Mouse (Mus musculus): ENCODE measurements around the gene Fam136a.
A peak's percentile ranks its signal among the peaks of the same experiment; 100 is the strongest.

Gene Fam136a

DNA sequence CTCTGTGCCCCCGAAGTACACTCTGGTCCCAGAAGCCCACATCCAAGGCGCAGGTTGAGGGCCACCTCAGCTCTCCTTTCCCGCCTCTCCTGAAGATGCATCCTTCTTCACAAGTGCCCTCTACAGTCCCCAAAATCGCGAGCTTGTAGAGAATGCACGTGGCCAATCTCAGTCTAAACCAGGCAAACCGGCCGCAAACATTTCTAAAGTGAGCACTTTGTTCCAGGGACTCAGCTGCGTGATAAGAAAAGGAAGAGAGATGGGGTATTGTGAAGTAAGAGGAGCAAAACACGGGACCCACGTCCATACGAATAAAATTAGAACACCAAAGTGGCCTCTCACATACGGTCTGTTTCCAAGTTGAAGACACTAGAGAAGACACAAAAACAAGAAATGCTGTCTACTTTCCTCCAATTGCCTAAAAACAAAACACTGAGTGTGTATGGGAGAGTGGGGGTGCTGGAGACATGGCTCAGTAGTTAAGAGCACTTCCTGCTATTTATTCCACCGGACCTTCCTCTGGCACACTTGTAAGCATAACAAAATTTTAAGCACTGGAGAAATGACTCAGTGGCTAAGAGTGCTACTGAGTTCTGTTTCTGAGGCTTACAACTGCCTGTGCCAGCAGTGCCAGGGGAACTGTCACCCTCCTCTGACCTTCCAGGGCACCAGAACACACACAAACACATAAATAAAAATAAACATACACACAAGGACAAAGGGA lies 32.0 kb downstream of the Fam136a start:
- DNase-seq (ENCODE audit: low spot score in 2 of 2) = no peak

DNA sequence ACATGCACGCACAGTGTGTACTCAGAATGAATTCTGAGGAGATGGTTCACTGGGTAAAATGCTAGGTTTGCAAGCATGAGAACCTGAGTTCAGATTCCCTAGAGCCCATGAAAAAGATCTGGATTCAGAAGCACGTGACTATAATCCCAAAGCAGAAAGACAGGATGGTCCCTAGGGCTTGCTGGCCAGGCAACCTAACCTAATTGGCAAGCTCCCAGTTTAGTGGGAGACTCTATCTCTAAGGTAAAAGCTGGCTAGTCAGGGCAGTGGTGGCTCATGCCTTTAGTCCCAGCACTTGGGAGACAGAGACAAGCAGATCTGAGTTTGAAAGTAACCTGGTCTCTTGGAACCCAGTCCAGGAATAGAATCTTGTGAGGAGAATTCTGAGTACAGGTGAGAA lies 33.5 kb downstream of the Fam136a start:
- no peak for DNase-seq (ENCODE audit: low spot score in 2 of 2)

DNA sequence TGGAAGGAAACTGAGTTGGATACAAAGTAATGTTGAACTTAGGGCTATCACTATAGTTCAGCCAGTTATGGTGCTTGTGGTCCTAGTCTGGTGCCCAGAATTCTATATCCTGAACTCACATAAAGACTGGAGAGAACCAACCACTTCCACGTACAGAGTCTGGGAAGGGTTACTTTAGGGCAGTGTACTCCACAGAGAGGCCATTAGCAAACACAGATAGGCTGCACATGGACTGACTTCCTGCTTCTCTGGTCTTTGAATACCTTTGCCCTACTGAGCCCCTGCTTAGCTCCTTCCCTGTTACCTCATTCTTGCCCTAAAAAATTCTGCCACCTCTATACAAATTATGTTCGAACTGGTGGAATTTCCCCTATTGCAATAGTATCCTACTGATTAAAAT lies 34.5 kb downstream of the Fam136a start:
- DNase-seq (ENCODE audit: low spot score in 2 of 2) = no peak

DNA sequence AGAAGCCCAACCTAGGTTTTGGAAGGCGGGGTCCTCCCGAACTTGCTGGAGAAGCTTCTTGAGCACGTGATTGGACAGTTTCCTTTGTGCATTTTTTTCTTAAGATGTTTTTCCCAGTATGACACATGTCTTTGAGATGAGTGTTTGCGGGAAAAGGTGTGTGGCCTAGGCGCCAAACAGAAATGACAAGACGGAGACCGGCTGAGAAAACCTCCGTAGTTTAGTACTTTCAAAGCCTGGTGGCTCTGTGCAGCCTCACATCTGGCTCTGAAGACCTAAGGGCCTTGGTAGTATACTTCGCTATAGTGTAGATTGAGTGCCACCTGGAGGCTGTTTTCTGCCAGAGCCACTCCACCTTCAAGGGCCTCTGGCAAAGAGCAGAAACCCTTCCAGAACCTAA lies 35.5 kb downstream of the Fam136a start:
- peak; percentile 76 to 83 for DNase-seq (ENCODE audit: low spot score in 2 of 2)

DNA sequence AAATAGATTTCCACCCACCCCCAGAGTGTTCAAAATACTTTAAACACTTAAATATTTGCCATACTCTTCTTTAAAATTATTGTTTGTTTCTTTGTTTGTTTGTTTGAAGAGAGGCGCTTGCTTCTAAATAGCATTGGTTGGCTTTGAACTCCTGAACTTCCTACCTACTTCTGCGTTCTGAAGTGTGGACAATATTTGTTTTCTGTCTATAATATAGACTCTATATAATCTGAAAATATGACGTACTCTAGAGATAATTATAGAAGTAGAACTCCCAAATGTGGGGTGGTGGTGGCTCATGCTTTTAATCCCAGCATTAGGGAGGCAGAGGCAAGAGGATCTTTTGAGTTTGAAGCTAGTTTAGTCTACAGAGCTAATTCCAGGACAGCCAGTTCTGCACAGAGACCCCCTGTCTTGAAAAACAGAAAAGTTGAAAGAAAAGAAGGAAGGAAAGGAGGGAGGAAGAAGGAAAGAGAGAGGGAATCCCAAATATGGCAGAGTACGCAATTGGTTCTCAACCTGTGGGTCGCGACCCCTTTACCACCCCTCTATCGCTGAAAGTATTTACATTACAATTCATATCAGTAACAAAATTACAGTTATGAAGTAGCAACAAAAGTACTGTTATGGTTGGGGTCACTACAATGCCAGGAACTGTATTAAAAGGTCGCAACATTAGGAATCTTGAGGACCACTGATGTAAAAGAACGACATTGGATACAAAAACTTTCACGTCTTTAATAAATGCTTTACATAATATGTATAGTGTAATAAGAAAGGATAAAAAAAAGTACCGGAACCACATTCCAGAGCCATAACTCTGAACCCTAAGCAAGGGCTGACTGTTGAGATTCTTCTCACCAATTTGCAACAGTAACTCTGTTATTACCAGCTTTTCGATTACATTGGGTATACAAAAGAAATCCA lies 37.5 kb downstream of the Fam136a start:
- DNase-seq (ENCODE audit: low spot score in 2 of 2) = no peak

DNA sequence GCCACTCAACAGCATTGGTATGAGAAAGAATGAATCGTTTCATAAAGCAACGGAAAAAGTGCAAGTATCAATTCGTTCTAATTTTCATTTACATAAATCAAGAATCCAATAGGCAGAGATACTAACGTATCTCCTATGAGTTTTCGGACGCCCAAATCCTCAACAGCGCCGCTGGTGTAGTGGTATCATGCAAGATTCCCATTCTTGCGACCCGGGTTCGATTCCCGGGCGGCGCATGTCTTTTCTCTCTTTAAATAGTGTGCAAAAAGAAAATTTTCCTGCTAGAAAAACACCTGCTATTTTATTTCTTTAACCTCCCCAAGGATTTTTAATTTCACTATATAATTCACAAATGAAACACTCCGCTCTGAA lies 38.3 kb downstream of the Fam136a start:
- DNase-seq (ENCODE audit: low spot score in 2 of 2) = peak; percentile 87 to 92

DNA sequence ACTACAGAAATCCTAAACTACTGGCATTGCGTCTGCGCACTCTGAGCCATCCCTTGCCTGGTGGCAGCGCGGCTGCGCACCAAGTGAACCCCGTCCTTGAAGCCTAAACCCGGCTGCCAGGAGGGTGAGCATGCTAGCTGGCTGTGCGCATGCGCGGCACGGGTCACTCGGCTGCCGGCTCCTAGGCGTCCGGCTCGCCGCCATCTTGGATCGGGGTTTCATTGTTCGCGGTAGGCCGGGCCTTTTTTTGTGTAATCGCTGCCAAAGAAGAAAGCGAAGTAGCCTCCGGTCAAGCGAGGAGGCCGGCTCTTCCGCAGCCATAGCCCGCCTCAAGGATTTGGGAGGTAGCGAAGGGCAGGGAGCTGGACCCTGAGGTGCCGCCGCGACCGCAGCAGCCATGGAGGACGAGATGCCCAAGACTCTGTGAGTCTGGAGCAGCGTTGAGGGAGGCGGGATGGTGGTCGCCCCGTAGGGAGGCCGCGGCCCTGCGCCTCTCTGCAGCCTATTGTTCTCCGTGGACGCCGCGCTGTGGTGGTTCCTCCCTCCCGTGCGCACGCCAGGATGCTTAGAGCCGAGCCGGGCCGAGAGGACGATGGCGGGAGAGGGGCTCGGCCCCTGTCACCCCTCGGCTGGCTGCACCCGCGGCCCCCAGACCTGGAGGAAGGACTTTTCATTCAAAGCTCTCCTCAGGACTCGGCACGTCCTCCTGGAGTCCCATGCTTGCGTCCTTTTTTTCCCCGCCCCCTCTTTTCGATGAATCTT lies 38.8 kb downstream of the Fam136a start, which contains the start of gene Tia1:
Gene Tia1, plus strand, starts transcription at position 120 of the 762 bp plus-strand sequence.
- DNase-seq (ENCODE audit: low spot score in 2 of 2) = peak; percentile 96 to 99

DNA sequence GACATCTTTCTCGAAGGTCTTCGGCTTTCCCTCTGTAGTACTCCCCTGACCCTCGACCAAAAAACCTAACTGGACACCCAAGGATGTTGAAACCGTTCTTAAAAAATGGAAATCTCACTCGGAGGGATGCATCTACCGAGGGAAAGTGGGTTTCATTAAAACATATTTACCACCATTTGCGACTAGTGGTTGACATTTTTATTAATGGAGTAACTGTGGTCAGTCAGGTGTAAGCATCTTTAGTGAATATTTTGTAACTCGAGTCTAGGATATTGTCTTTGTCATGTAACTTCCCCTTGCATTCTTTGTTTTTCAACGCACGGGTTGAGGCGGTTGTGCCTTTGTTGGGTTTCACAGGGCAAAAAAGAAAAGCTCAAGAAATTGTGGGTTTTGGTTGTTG lies 39.5 kb downstream of the Fam136a start:
- no peak for DNase-seq (ENCODE audit: low spot score in 2 of 2)

DNA sequence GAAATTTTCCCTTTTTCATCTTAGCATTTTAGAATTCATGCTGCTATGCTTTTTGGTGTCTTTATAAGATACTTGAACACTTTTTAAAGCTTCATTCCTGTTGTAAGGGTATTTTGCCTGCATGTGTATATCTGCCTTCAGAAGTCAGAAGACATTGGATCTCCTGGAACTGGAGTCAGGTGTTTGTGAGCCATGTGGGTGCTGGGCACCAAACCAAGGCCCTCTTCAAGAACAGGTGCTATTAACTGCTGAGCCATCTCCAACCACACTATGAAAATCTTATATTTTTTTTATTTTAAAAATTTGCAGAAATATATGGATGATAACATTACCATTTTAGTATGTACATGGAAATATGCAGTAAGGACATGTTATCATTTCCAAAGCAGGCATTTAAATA lies 40.9 kb downstream of the Fam136a start:
- DNase-seq (ENCODE audit: low spot score in 2 of 2) = no peak

DNA sequence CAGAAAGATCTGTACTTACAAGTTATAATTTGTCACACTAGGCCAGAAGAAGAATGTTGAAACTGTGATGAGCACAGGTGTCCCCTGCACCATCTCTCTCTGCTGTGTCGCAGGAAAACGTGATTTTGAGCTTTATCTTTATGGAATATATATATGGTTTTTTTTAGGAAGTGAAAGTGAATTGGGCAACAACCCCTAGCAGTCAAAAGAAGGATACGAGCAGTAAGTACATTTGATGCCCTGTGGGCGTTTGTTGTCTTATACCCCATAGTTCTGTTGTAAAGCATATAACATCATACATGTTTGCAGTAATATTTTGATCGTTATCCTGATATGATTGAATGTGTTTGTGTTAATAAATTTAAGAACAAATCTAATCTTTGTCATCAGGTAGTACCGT lies 53.3 kb downstream of the Fam136a start:
- DNase-seq (ENCODE audit: low spot score in 2 of 2) = no peak

DNA sequence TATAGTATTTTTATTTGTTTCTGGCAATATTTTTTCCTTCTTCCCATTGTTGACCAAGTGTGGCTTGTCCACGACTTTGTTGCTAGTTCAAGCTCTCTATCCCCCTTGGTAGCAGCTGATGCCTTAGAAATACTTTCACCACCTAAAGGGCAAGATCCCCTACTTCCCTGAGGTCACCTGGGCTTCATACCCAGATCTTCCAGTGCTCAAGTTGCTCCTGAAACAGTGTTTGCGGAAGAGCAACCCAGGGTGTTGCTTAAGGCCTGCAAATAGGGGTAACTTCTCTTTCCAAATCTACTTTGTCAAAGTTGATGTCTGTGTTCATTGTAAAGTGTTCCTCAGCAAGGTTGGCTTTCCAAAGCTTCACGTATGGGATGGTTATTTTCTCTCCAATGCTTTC lies 53.8 kb downstream of the Fam136a start:
- DNase-seq (ENCODE audit: low spot score in 2 of 2) = no peak

Data from spleen, postnatal 4 days (tissue).